Mouse (Mus musculus) heart, embryonic 15.5 days (tissue): ENCODE measurements around the gene Cdc6. TPM values are rescaled to one million over a fixed set of nuclear protein-coding genes. Genes with fewer than 3 reads are reported as not detected.

Experiments
- ATAC-seq: fragments of 200-750 bp; cut with Nextera tagmentation; replicated peaks from 2 replicates; pipeline ENCODE4 v1.8.0; 2017; ENCODE audit warnings: low read depth, moderate TSS enrichment; ENCODE audit not compliant: insufficient number of reproducible peaks, insufficient read depth, low FRiP score
- H3K27ac ChIP-seq: fragments of 300-500 bp; sonication (generic); 2 replicates; pipeline ENCODE4 v1.5.1; 2015; ENCODE audit warnings: mild to moderate bottlenecking, inconsistent platforms
- H3K27me3 ChIP-seq: fragments of 300-500 bp; sonication (generic); 2 replicates; pipeline ENCODE4 v1.6.1; 2015; ENCODE audit warnings: inconsistent platforms
- H3K36me3 ChIP-seq: fragments of 300-500 bp; sonication (generic); 2 replicates; pipeline ENCODE4 v1.6.1; 2015; ENCODE audit warnings: mild to moderate bottlenecking, inconsistent platforms
- H3K4me1 ChIP-seq: fragments of 300-500 bp; sonication (generic); replicated peaks from 2 replicates; pipeline ENCODE4 v1.6.1; 2015; ENCODE audit warnings: inconsistent platforms
- H3K4me2 ChIP-seq: fragments of 300-500 bp; sonication (generic); 2 replicates; pipeline ENCODE4 v1.6.1; 2015; ENCODE audit warnings: inconsistent platforms, mild to moderate bottlenecking, moderate library complexity
- H3K4me3 ChIP-seq: fragments of 300-500 bp; sonication (generic); 2 replicates; pipeline ENCODE4 v1.5.1; 2015; ENCODE audit warnings: mild to moderate bottlenecking, inconsistent platforms
- H3K9ac ChIP-seq: fragments of 300-500 bp; sonication (generic); 2 replicates; pipeline ENCODE4 v1.6.1; 2015; ENCODE audit warnings: mild to moderate bottlenecking, inconsistent platforms
- H3K9me3 ChIP-seq: fragments of 300-500 bp; sonication (generic); replicated peaks from 2 replicates; pipeline ENCODE4 v1.6.1; 2016; ENCODE audit warnings: inconsistent platforms
- WGBS: fragments of 180-500 bp; shearing (Covaris S2); methylation state at CpG from one replicate; pipeline ENCODE4 v1.1.7; 2015; ENCODE audit warnings: mixed read lengths; 5-methylcytosine and 5-hydroxymethylcytosine counted together
- polyA plus RNA-seq: library from polyadenylated mRNA; unstranded; fragments of >200 nt; fragmentation: Nextera tagmentation; extraction: Ambion mirVana; gene quantifications from 2 replicates; pipeline ENCODE4 v1.2.1, GENCODE M21; 2015

Cdc6 gene
- polyA plus RNA-seq, 1 experiment from 2014 or later, result 14.2 TPM

GRCm38 (mm10) chr11:98945605-98945977 is 38.0 kb downstream of the Cdc6 start:
- peaks cover 95% of the 10 kb centered on the region for H3K4me1 ChIP-seq
- H3K9ac ChIP-seq, result no peak overlapping the region; the same call in 1 of the 2 replicates
- H3K9me3 ChIP-seq, result no peaks in the 10 kb centered on the region
- no peak for ATAC-seq
- H3K27ac ChIP-seq, result peak overlapping the region; percentile 99
- H3K36me3 ChIP-seq, result peaks cover 5% of the 10 kb centered on the region; the same call in 1 of the 2 replicates
- H3K27me3 ChIP-seq, result no peaks in the 10 kb centered on the region
- WGBS, result 52% methylated on average over 3 of the region's 3 CpGs
- no peak overlapping the region for H3K4me2 ChIP-seq
- no peak overlapping the region for H3K4me3 ChIP-seq

- peak overlapping the region; percentile 48 for H3K27ac ChIP-seq
- no peak for ATAC-seq
- WGBS, result 44% methylated on average over 18 of the region's 18 CpGs
Observed at GRCm38 (mm10) chr11:98947969-98948569, 40.5 kb downstream of the Cdc6 start.

GRCm38 (mm10) chr11:98949242-98949957 is 41.8 kb downstream of the Cdc6 start:
- Histone ChIP-seq H3K9ac (no peak overlapping the region), H3K4me1 (peaks cover 94% of the 10 kb centered on the region), H3K36me3 (peaks cover 8% of the 10 kb centered on the region; the same call in 1 of the 2 replicates), H3K4me3 (no peak overlapping the region), H3K4me2 (no peak overlapping the region), H3K27ac (peak overlapping the region; percentile 94), H3K9me3 (no peaks in the 10 kb centered on the region), H3K27me3 (no peaks in the 10 kb centered on the region)
- 68% methylated on average over 12 of the region's 12 CpGs for WGBS
- no peak for ATAC-seq

More at GRCm38 (mm10) chr11:98947969-98948569, 40.5 kb downstream of the Cdc6 start:
- no peak overlapping the region for H3K9ac ChIP-seq
- H3K4me1 ChIP-seq, result peaks cover 94% of the 10 kb centered on the region
- peak overlapping the region; percentile 9; the same call in 1 of the 2 replicates for H3K4me2 ChIP-seq
- no peaks in the 10 kb centered on the region for H3K9me3 ChIP-seq
- no peaks in the 10 kb centered on the region for H3K27me3 ChIP-seq
- H3K4me3 ChIP-seq, result no peak overlapping the region
- H3K36me3 ChIP-seq, result peaks cover 8% of the 10 kb centered on the region; the same call in 1 of the 2 replicates

- WGBS, result 76% methylated on average over 7 of the region's 7 CpGs
- Histone ChIP-seq H3K4me1 (peaks cover 94% of the 10 kb centered on the region), H3K36me3 (peaks cover 8% of the 10 kb centered on the region; the same call in 1 of the 2 replicates), H3K27ac (peak overlapping the region; percentile 94), H3K9ac (peak overlapping the region; percentile 53; the same call in 1 of the 2 replicates), H3K27me3 (no peaks in the 10 kb centered on the region), H3K4me2 (no peak overlapping the region), H3K4me3 (no peak overlapping the region), H3K9me3 (no peaks in the 10 kb centered on the region)
- no peak for ATAC-seq
Observed at GRCm38 (mm10) chr11:98949958-98950460, 42.4 kb downstream of the Cdc6 start.

GRCm38 (mm10) chr11:98950484-98950883 is 42.9 kb downstream of the Cdc6 start:
- Histone ChIP-seq H3K4me2 (peak overlapping the region; percentile 0; the same call in 1 of the 2 replicates), H3K27me3 (no peaks in the 10 kb centered on the region), H3K9me3 (no peaks in the 10 kb centered on the region), H3K9ac (peak overlapping the region; percentile 53; the same call in 1 of the 2 replicates), H3K4me3 (no peak overlapping the region), H3K36me3 (peaks cover 8% of the 10 kb centered on the region; the same call in 1 of the 2 replicates), H3K27ac (peak overlapping the region; percentile 94), H3K4me1 (peaks cover 94% of the 10 kb centered on the region)
- no peak for ATAC-seq
- 80% methylated on average over 9 of the region's 9 CpGs for WGBS

- Histone ChIP-seq H3K4me2 (peak overlapping the region; percentile 50), H3K9me3 (no peaks in the 10 kb centered on the region), H3K27ac (peak overlapping the region; percentile 94), H3K4me3 (peak overlapping the region; percentile 18; the same call in 1 of the 2 replicates), H3K9ac (peak overlapping the region; percentile 53), H3K4me1 (peaks cover 93% of the 10 kb centered on the region), H3K36me3 (peaks cover 8% of the 10 kb centered on the region; the same call in 1 of the 2 replicates), H3K27me3 (no peaks in the 10 kb centered on the region)
- WGBS, result 26% methylated on average over 16 of the region's 16 CpGs
- ATAC-seq, result peak; percentile 72
Observed at GRCm38 (mm10) chr11:98951026-98951906, 43.7 kb downstream of the Cdc6 start.

- ATAC-seq, result no peak
- no peak overlapping the region for H3K4me2 ChIP-seq
- no peaks in the 10 kb centered on the region for H3K27me3 ChIP-seq
- H3K36me3 ChIP-seq, result peaks cover 10% of the 10 kb centered on the region; the same call in 1 of the 2 replicates
- H3K27ac ChIP-seq, result peak overlapping the region; percentile 94
- H3K9me3 ChIP-seq, result no peaks in the 10 kb centered on the region
- H3K4me1 ChIP-seq, result peaks cover 93% of the 10 kb centered on the region
- H3K9ac ChIP-seq, result no peak overlapping the region
- 72% methylated on average over 1 of the region's 1 CpGs for WGBS
- no peak overlapping the region for H3K4me3 ChIP-seq
Observed at GRCm38 (mm10) chr11:98952111-98952510, 44.5 kb downstream of the Cdc6 start.

- no peak for ATAC-seq
- WGBS, result 53% methylated on average over 2 of the region's 2 CpGs
- Histone ChIP-seq H3K4me3 (no peak overlapping the region), H3K9me3 (no peaks in the 10 kb centered on the region), H3K36me3 (peaks cover 15% of the 10 kb centered on the region), H3K4me2 (no peak overlapping the region), H3K27ac (peak overlapping the region; percentile 94; the same call in 1 of the 2 replicates), H3K4me1 (peaks cover 89% of the 10 kb centered on the region), H3K27me3 (no peaks in the 10 kb centered on the region), H3K9ac (peak overlapping the region; percentile 3; the same call in 1 of the 2 replicates)
Observed at GRCm38 (mm10) chr11:98952736-98953135, 45.1 kb downstream of the Cdc6 start.

- Histone ChIP-seq H3K9me3 (no peaks in the 10 kb centered on the region), H3K4me3 (no peak overlapping the region), H3K9ac (no peak overlapping the region), H3K27me3 (no peaks in the 10 kb centered on the region), H3K4me2 (no peak overlapping the region), H3K27ac (peak overlapping the region; percentile 40; the same call in 1 of the 2 replicates), H3K4me1 (peaks cover 85% of the 10 kb centered on the region), H3K36me3 (peaks cover 16% of the 10 kb centered on the region)
- no peak for ATAC-seq
- 18% methylated on average over 2 of the region's 2 CpGs for WGBS
Observed at GRCm38 (mm10) chr11:98953361-98953760, 45.8 kb downstream of the Cdc6 start.

- Histone ChIP-seq H3K9me3 (no peaks in the 10 kb centered on the region), H3K4me1 (peaks cover 82% of the 10 kb centered on the region), H3K27me3 (no peaks in the 10 kb centered on the region), H3K4me2 (peak overlapping the region; percentile 48), H3K4me3 (0 out of 2 replicates have a peak overlapping the region, but pooled peaks have one; percentile 6), H3K27ac (peak overlapping the region; percentile 88), H3K36me3 (peaks cover 16% of the 10 kb centered on the region), H3K9ac (no peak overlapping the region)
- 18% methylated on average over 13 of the region's 13 CpGs for WGBS
- no peak for ATAC-seq
Observed at GRCm38 (mm10) chr11:98953835-98954320, 46.3 kb downstream of the Cdc6 start.
